In the genomic region with DNA sequence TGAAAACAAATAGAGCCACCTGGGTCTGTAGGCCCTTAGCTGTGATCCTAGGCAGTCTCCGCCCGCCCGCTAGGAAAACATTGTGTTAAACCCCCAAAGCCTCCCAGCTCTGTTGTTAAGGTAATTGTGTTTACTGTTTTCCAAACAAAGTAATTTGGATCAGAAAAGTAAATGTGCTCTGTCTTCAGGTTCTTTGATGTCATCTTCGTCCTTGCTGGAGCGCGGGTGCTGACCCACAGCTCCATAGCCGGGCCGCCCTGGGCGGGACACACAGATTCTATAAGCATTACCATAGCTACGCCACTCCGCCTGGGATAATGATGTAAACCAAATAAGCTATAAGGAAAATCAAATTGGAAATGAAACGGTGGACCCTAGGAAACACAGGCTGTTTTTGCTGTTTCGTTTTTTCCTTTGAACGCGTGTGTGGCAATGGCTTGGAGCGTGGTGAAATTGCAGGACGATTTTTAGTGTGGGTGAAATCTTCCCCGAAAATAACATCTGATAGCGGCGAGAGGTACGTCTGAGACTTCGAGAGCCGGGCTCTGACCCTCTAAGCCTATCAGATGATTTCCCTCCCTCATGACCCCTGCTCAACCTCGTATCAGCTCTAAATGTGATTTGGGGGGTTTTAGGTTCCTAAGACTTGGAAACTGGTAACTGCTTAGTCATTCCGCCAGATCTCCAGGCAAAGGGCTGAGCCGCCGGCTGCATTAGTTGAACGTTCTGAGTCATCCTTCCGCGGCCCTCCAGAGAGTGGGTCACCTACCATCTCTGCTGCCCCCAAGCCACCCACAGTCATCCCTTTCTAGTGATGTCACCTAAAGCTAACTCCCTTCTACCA, we compare ENCODE assay signal across 8 mouse cellular contexts. TPM values are rescaled to one million over a fixed set of nuclear protein-coding genes. Genes with fewer than 3 reads are reported as not detected.
DNase-seq lines count a peak whose midpoint lies in the region; ATAC-seq and TF ChIP-seq lines count a peak whose summit lies in the region.

No protein-coding gene starts in this region.

- H3K4me2 ChIP-seq in kidney, postnatal 0 days (ENCODE audit: low read length): peak overlapping the region; percentile 50
- peak overlapping the region; percentile 21 for H3K4me2 ChIP-seq in intestine, postnatal 0 days (replicated peaks; ENCODE audit: low read depth)

- H3K27me3 ChIP-seq in kidney, postnatal 0 days (ENCODE audit: insufficient read depth, low read length): no peaks in the 10 kb centered on the region
- H3K27me3 ChIP-seq in Patski: no peaks in the 10 kb centered on the region
- H3K27me3 ChIP-seq in intestine, postnatal 0 days (replicated peaks; ENCODE audit: control insufficient read depth, insufficient read depth, low read length): peaks cover 27% of the 10 kb centered on the region

- no peak; the same call in 1 of the 2 replicates for ATAC-seq in kidney, postnatal 0 days (replicated peaks; ENCODE audit: low FRiP score, low read depth)
- ATAC-seq in Patski: peak; percentile 81
- no peak for ATAC-seq in intestine, postnatal 0 days

- TF ChIP-seq CTCF in kidney, postnatal 0 days (IDR thresholded peaks at IDR 0.05; ENCODE audit: low read depth): no peak
- no peak for TF ChIP-seq CTCF in Patski (IDR thresholded peaks at IDR 0.05)
- TF ChIP-seq CTCF in embryonic fibroblast, embryonic 13.5 days (IDR thresholded peaks at IDR 0.05; ENCODE audit: borderline replicate concordance, insufficient read depth, low read length): no peak
- TF ChIP-seq CTCF in intestine, postnatal 0 days (IDR thresholded peaks at IDR 0.05; ENCODE audit: low read depth): no peak
- TF ChIP-seq CTCF in lung, adult 2 months (IDR thresholded peaks at IDR 0.05; ENCODE audit: insufficient read depth, low read length): no peak

- peak; percentile 59 for DNase-seq in kidney, postnatal 0 days (ENCODE audit: low spot score)
- DNase-seq in kidney, postnatal 14 days: no peak
- DNase-seq in Patski (ENCODE audit: low read depth, low spot score): peak; percentile 62
- DNase-seq in neural tube, embryonic 10.5 days (ENCODE audit: extremely low spot score, low spot score): peak; percentile 57
- DNase-seq in urinary bladder, adult 18-20 months (ENCODE audit: low spot score in 2 of 2): no peak
- DNase-seq in lung, adult 2 months: no peak

- H3K27ac ChIP-seq in kidney, postnatal 0 days: no peak overlapping the region
- peak overlapping the region; percentile 77 for H3K27ac ChIP-seq in embryonic fibroblast, embryonic 13.5 days (ENCODE audit: insufficient read depth, low read length)
- no peak overlapping the region for H3K27ac ChIP-seq in intestine, postnatal 0 days (ENCODE audit: low read depth, low read length)

- no peak overlapping the region for H3K9ac ChIP-seq in kidney, postnatal 0 days (ENCODE audit: low read depth, low read length)
- H3K9ac ChIP-seq in intestine, postnatal 0 days (ENCODE audit: low read depth, low read length): no peak overlapping the region

- POLR2A ChIA-PET in Patski (lab: Charles Lee): interaction anchor here (1.1 kb wide), 1 partner anchor 28 kb away, joined by 3 read pairs; no protein-coding TSS in a partner anchor

- no peaks in the 10 kb centered on the region for H3K4me1 ChIP-seq in kidney, postnatal 0 days (replicated peaks; ENCODE audit: insufficient read depth, low read length)
- H3K4me1 ChIP-seq in embryonic fibroblast, embryonic 13.5 days (ENCODE audit: control insufficient read depth, insufficient read depth, low read length): peaks cover 6% of the 10 kb centered on the region
- H3K4me1 ChIP-seq in intestine, postnatal 0 days (replicated peaks; ENCODE audit: control insufficient read depth, insufficient read depth, low read length): no peaks in the 10 kb centered on the region; the same call in 1 of the 2 replicates
- H3K4me1 ChIP-seq in lung, adult 2 months (ENCODE audit: control insufficient read depth, insufficient read depth, low read length): no peaks in the 10 kb centered on the region

- no peaks in the 10 kb centered on the region for H3K36me3 ChIP-seq in kidney, postnatal 0 days (ENCODE audit: insufficient read depth, low read length)
- H3K36me3 ChIP-seq in intestine, postnatal 0 days (ENCODE audit: control insufficient read depth, insufficient read depth): no peaks in the 10 kb centered on the region

- H3K4me3 ChIP-seq in kidney, postnatal 0 days (replicated peaks; ENCODE audit: low read depth, low read length): peak overlapping the region; percentile 20
- no peak overlapping the region for H3K4me3 ChIP-seq in embryonic fibroblast, embryonic 13.5 days (ENCODE audit: insufficient read depth, low read length)
- peak overlapping the region; percentile 12; the same call in 1 of the 2 replicates for H3K4me3 ChIP-seq in intestine, postnatal 0 days (ENCODE audit: low read depth, low read length)
- no peak overlapping the region for H3K4me3 ChIP-seq in lung, adult 2 months (replicated peaks; ENCODE audit: extremely low read depth, low read depth, low read length)

- in situ Hi-C loops in Patski (cut with MboI; ENCODE audit: low pct_unique_long_range_greater_than_20kb): no loop called here

- H3K9me3 ChIP-seq in kidney, postnatal 0 days (replicated peaks; ENCODE audit: low read length): no peaks in the 10 kb centered on the region
- no peaks in the 10 kb centered on the region for H3K9me3 ChIP-seq in intestine, postnatal 0 days (ENCODE audit: control insufficient read depth)

- 11% methylated on average over 30 of the region's 30 CpGs for WGBS in kidney, postnatal 0 days
- 11% methylated on average over 30 of the region's 30 CpGs for WGBS in intestine, postnatal 0 days
- WGBS in lung, adult 2 months: 16% methylated on average over 30 of the region's 30 CpGs

- CTCF ChIA-PET in Patski (lab: Charles Lee): interaction anchor here (0.9 to 1.8 kb wide), 4 partner anchors 9 to 32 kb away, joined by 3 to 4 read pairs (median 4); a partner anchor contains a TSS

- TF ChIP-seq POLR2A in embryonic fibroblast, embryonic 13.5 days (IDR thresholded peaks at IDR 0.05; ENCODE audit: low read depth, low read length): no peak
- TF ChIP-seq POLR2A in lung, adult 2 months (IDR thresholded peaks at IDR 0.05; ENCODE audit: borderline replicate concordance, extremely low read depth, low read depth, low read length): no peak

RNA-seq across cellular contexts. Expression of a gene that starts 25.3 kb away (rescaled TPM):
- 16.2 and 17.8 TPM in 2 replicates for polyA plus RNA-seq in kidney, postnatal 0 days (2015; fragmentation: Nextera tagmentation; extraction: Ambion mirVana)
- 3.5 TPM for polyA plus RNA-seq in Patski (2021)
- polyA plus RNA-seq in embryonic fibroblast, embryonic 13.5 days (2011; ENCODE audit: insufficient read length, low read depth, missing spikeins): 1.7 and 2.0 TPM in 2 replicates
- polyA plus RNA-seq in intestine, postnatal 0 days (2015; fragmentation: Nextera tagmentation; extraction: Ambion mirVana): 0.25 and 0.27 TPM in 2 replicates
- 7.2 and 7.6 TPM in 2 replicates for polyA plus RNA-seq in lung, adult 2 months (2012; rRNA removed)

Comparison
In these comparisons a context has a peak if more than half of its experiments do, and no peak if none do; other contexts are left out.
1. DNase-seq: peak in kidney, postnatal 0 days (single experiment), Patski (single experiment) and neural tube, embryonic 10.5 days (single experiment); none in kidney, postnatal 14 days (single experiment), urinary bladder, adult 18-20 months (0 of 2) and lung, adult 2 months (single experiment).
2. H3K4me3 ChIP-seq: peak in kidney, postnatal 0 days (single experiment) and intestine, postnatal 0 days (single experiment); none in embryonic fibroblast, embryonic 13.5 days (single experiment) and lung, adult 2 months (single experiment).